Mouse (Mus musculus): ENCODE data around the gene Olfr1442.

DNA sequence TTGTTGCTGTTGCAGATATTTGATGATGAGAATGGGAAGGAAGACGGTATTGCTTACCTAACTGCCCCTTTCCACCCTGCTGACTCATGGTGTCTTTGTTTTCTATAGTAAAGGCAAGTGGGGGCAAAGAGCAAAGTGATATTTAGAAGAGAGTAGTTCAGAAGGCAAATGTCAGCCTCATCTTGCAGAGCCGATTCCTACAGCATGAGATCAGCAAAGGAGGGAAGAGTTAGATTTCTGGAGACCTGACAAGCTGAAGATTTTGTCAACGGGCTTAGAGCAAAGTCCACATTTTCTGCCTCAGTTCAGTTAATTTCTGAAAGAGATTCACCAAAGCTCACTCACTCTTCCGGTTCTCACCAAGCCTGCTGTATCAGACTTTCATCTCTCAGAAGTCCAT, 37.1 kb upstream of the Olfr1442 start, which contains the start of gene Glyat:
- TF ChIP-seq EP300 (optimal IDR thresholded peaks at IDR 0.05), result no peak
- no peak for TF ChIP-seq CTCF (IDR thresholded peaks at IDR 0.05; ENCODE audit: low read depth)

All from stomach, postnatal 0 days (tissue).